Mouse (Mus musculus) limb, embryonic 15.5 days (tissue): Measurements from ENCODE around the gene Commd4. TPM values are rescaled to one million over a fixed set of nuclear protein-coding genes. Genes with fewer than 3 reads are reported as not detected.

Experiments used
- ATAC-seq: fragments of 200-750 bp; cut with Nextera tagmentation; 2 replicates; pipeline ENCODE4 v1.8.0; 2017; ENCODE audit warnings: low read depth, moderate TSS enrichment; ENCODE audit not compliant: insufficient number of reproducible peaks, low FRiP score, low TSS enrichment
- H3K27ac ChIP-seq: fragments of 300-500 bp; sonication (generic); 2 replicates; pipeline ENCODE4 v1.5.1; 2015; ENCODE audit warnings: moderate library complexity, mild to moderate bottlenecking, inconsistent platforms
- H3K27me3 ChIP-seq: fragments of 300-500 bp; sonication (generic); 2 replicates; pipeline ENCODE4 v1.6.1; 2015; ENCODE audit warnings: inconsistent platforms
- H3K36me3 ChIP-seq: fragments of 300-500 bp; sonication (generic); 2 replicates; pipeline ENCODE4 v1.6.1; 2015; ENCODE audit warnings: inconsistent platforms
- H3K4me1 ChIP-seq: fragments of 300-500 bp; sonication (generic); 2 replicates; pipeline ENCODE4 v1.6.1; 2015; ENCODE audit warnings: inconsistent platforms
- H3K4me2 ChIP-seq: fragments of 300-500 bp; sonication (generic); 2 replicates; pipeline ENCODE4 v1.6.1; 2015; ENCODE audit warnings: mild to moderate bottlenecking, inconsistent platforms
- H3K4me3 ChIP-seq: fragments of 300-500 bp; sonication (generic); 2 replicates; pipeline ENCODE4 v1.5.1; 2015; ENCODE audit warnings: mild to moderate bottlenecking, inconsistent platforms
- H3K9ac ChIP-seq: fragments of 300-500 bp; sonication (generic); 2 replicates; pipeline ENCODE4 v1.6.1; 2015; ENCODE audit warnings: inconsistent platforms
- H3K9me3 ChIP-seq: fragments of 300-500 bp; sonication (generic); 2 replicates; pipeline ENCODE4 v1.6.1; 2016; ENCODE audit warnings: inconsistent platforms
- WGBS: fragments of 180-500 bp; shearing (Covaris S2); methylation state at CpG from one replicate; pipeline ENCODE4 v1.1.7; 2015; 5-methylcytosine and 5-hydroxymethylcytosine counted together
- polyA plus RNA-seq: library from polyadenylated mRNA; unstranded; fragments of >200 nt; fragmentation: Nextera tagmentation; extraction: Ambion mirVana; gene quantifications from 2 replicates; pipeline ENCODE4 v1.2.1, GENCODE M21; 2015

Commd4 gene
- polyA plus RNA-seq, 1 experiment from 2014 or later: 93.7 TPM

- Histone ChIP-seq H3K9ac (no peak overlapping the region), H3K4me3 (no peak overlapping the region), H3K4me1 (peaks cover 11% of the 10 kb centered on the region), H3K27ac (no peak overlapping the region), H3K9me3 (no peaks in the 10 kb centered on the region), H3K4me2 (no peak overlapping the region), H3K36me3 (peaks cover 21% of the 10 kb centered on the region), H3K27me3 (no peaks in the 10 kb centered on the region)
- 89% methylated on average over 7 of the region's 7 CpGs for WGBS
- no peak for ATAC-seq
Measured at GRCm38 (mm10) chr9:57156383-57156782, 1.7 kb downstream of the Commd4 start.

GRCm38 (mm10) chr9:57152331-57152730 is 5.8 kb downstream of the Commd4 start:
- no peaks in the 10 kb centered on the region for H3K27me3 ChIP-seq
- no peak overlapping the region for H3K27ac ChIP-seq
- H3K36me3 ChIP-seq: peaks cover 21% of the 10 kb centered on the region
- ATAC-seq: no peak
- no peaks in the 10 kb centered on the region for H3K9me3 ChIP-seq
- WGBS: 34% methylated on average over 6 of the region's 6 CpGs
- peaks cover 14% of the 10 kb centered on the region for H3K4me1 ChIP-seq
- H3K9ac ChIP-seq: no peak overlapping the region
- no peak overlapping the region for H3K4me2 ChIP-seq
- no peak overlapping the region for H3K4me3 ChIP-seq

- Histone ChIP-seq H3K9me3 (no peaks in the 10 kb centered on the region), H3K36me3 (peaks cover 10% of the 10 kb centered on the region), H3K27ac (no peak overlapping the region), H3K27me3 (no peaks in the 10 kb centered on the region), H3K4me3 (no peak overlapping the region), H3K4me1 (peaks cover 18% of the 10 kb centered on the region), H3K9ac (no peak overlapping the region), H3K4me2 (no peak overlapping the region)
- ATAC-seq: no peak
- WGBS: 82% methylated on average over 5 of the region's 5 CpGs
Measured at GRCm38 (mm10) chr9:57150192-57150591, 7.9 kb downstream of the Commd4 start.

- Histone ChIP-seq H3K9me3 (no peaks in the 10 kb centered on the region), H3K4me3 (peak overlapping the region; percentile 58; the same call in 1 of the 2 replicates), H3K27me3 (no peaks in the 10 kb centered on the region), H3K4me1 (peaks cover 18% of the 10 kb centered on the region), H3K4me2 (no peak overlapping the region; the same call in 1 of the 2 replicates), H3K36me3 (peaks cover 8% of the 10 kb centered on the region; the same call in 1 of the 2 replicates), H3K27ac (peak overlapping the region; percentile 87), H3K9ac (no peak overlapping the region)
- ATAC-seq: no peak
- 48% methylated on average over 6 of the region's 6 CpGs for WGBS
Measured at GRCm38 (mm10) chr9:57149021-57149420, 9.1 kb downstream of the Commd4 start.

- peak within 1 kb of the TSS; percentile 57 for H3K9ac ChIP-seq
- peaks cover 18% of the 10 kb centered on the region for H3K4me1 ChIP-seq
- peak within 1 kb of the TSS; percentile 81 for H3K4me2 ChIP-seq
- peak within 1 kb of the TSS; percentile 58 for H3K4me3 ChIP-seq
- H3K36me3 ChIP-seq: peaks cover 10% of the 10 kb centered on the region
- ATAC-seq: peak; percentile 89
- H3K27me3 ChIP-seq: no peaks in the 10 kb centered on the region
- no peaks in the 10 kb centered on the region for H3K9me3 ChIP-seq
- WGBS: 2% methylated on average over 27 of the region's 27 CpGs
- peak within 1 kb of the TSS; percentile 87 for H3K27ac ChIP-seq
Measured at GRCm38 (mm10) chr9:57148144-57148878, 9.8 kb downstream of the Commd4 start, which contains the start of gene Neil1. Neil1 (minus strand) TSS chr9:57148305.

GRCm38 (mm10) chr9:57147205-57148143 is 10.7 kb downstream of the Commd4 start:
- H3K4me2 ChIP-seq: peak overlapping the region; percentile 81
- 8% methylated on average over 19 of the region's 19 CpGs for WGBS
- H3K27me3 ChIP-seq: no peaks in the 10 kb centered on the region
- H3K27ac ChIP-seq: peak overlapping the region; percentile 87
- H3K36me3 ChIP-seq: peaks cover 18% of the 10 kb centered on the region
- H3K9me3 ChIP-seq: no peaks in the 10 kb centered on the region
- ATAC-seq: no peak
- peaks cover 18% of the 10 kb centered on the region for H3K4me1 ChIP-seq
- peak overlapping the region; percentile 57 for H3K9ac ChIP-seq
- peak overlapping the region; percentile 58 for H3K4me3 ChIP-seq

GRCm38 (mm10) chr9:57146451-57147066 is 11.6 kb downstream of the Commd4 start:
- 85% methylated on average over 17 of the region's 17 CpGs for WGBS
- peaks cover 18% of the 10 kb centered on the region for H3K4me1 ChIP-seq
- H3K9me3 ChIP-seq: no peaks in the 10 kb centered on the region
- peak overlapping the region; percentile 58; the same call in 1 of the 2 replicates for H3K4me3 ChIP-seq
- H3K36me3 ChIP-seq: peaks cover 27% of the 10 kb centered on the region
- no peak overlapping the region for H3K27ac ChIP-seq
- ATAC-seq: no peak
- H3K9ac ChIP-seq: no peak overlapping the region
- H3K27me3 ChIP-seq: no peaks in the 10 kb centered on the region
- no peak overlapping the region for H3K4me2 ChIP-seq

- no peaks in the 10 kb centered on the region for H3K9me3 ChIP-seq
- H3K4me2 ChIP-seq: no peak overlapping the region
- H3K36me3 ChIP-seq: peaks cover 44% of the 10 kb centered on the region
- ATAC-seq: no peak
- peaks cover 18% of the 10 kb centered on the region for H3K4me1 ChIP-seq
- H3K9ac ChIP-seq: no peak overlapping the region
- no peak overlapping the region for H3K4me3 ChIP-seq
- H3K27me3 ChIP-seq: no peaks in the 10 kb centered on the region
- 89% methylated on average over 8 of the region's 8 CpGs for WGBS
- no peak overlapping the region for H3K27ac ChIP-seq
Measured at GRCm38 (mm10) chr9:57144830-57145229, 13.3 kb downstream of the Commd4 start.

GRCm38 (mm10) chr9:57143212-57143611 is 14.9 kb downstream of the Commd4 start:
- H3K27ac ChIP-seq: no peak overlapping the region
- WGBS: 86% methylated on average over 11 of the region's 11 CpGs
- no peak overlapping the region for H3K9ac ChIP-seq
- no peaks in the 10 kb centered on the region for H3K9me3 ChIP-seq
- H3K36me3 ChIP-seq: peaks cover 60% of the 10 kb centered on the region
- H3K4me3 ChIP-seq: no peak overlapping the region
- H3K27me3 ChIP-seq: no peaks in the 10 kb centered on the region
- no peak for ATAC-seq
- peaks cover 12% of the 10 kb centered on the region for H3K4me1 ChIP-seq
- no peak overlapping the region for H3K4me2 ChIP-seq

- WGBS: 86% methylated on average over 17 of the region's 17 CpGs
Measured at GRCm38 (mm10) chr9:57141417-57142353, 16.4 kb downstream of the Commd4 start.

GRCm38 (mm10) chr9:57139571-57139970 is 18.6 kb downstream of the Commd4 start:
- ATAC-seq: no peak
- Histone ChIP-seq H3K9ac (no peak overlapping the region), H3K27ac (no peak overlapping the region), H3K4me2 (no peak overlapping the region), H3K4me1 (no peaks in the 10 kb centered on the region), H3K4me3 (no peak overlapping the region), H3K9me3 (no peaks in the 10 kb centered on the region), H3K36me3 (peaks cover 92% of the 10 kb centered on the region), H3K27me3 (no peaks in the 10 kb centered on the region)
- 82% methylated on average over 5 of the region's 5 CpGs for WGBS

More at GRCm38 (mm10) chr9:57141417-57142353, 16.4 kb downstream of the Commd4 start:
- Histone ChIP-seq H3K4me3 (no peak overlapping the region), H3K4me1 (peaks cover 2% of the 10 kb centered on the region), H3K9ac (no peak overlapping the region), H3K27me3 (no peaks in the 10 kb centered on the region), H3K27ac (no peak overlapping the region), H3K9me3 (no peaks in the 10 kb centered on the region), H3K36me3 (peaks cover 75% of the 10 kb centered on the region), H3K4me2 (no peak overlapping the region)
- ATAC-seq: no peak
